Mouse (Mus musculus) liver, embryonic 14.5 days (tissue): ENCODE results near the gene Pgam1. TPM values are rescaled to one million over a fixed set of nuclear protein-coding genes. Genes with fewer than 3 reads are reported as not detected.
"Not testable (repeated sequence)": the region's sequence is repeated elsewhere in the genome, so short reads cannot be mapped to it uniquely, and the experiment has no call there.

ENCODE experiments used
- ATAC-seq: fragments of 200-750 bp; cut with Nextera tagmentation; 2 replicates; pipeline ENCODE4 v1.8.0; 2017; ENCODE audit warnings: moderate number of reproducible peaks, mild to moderate bottlenecking, moderate library complexity; ENCODE audit not compliant: insufficient read depth
- DNase-seq, 3 experiments: peaks; one replicate each; pipeline ENCODE4 v3.0.0-alpha.2; 2012 to 2013; ENCODE audit warnings: low read depth in 3 of 3, low spot score in 3 of 3
- H3K27ac ChIP-seq: fragments of 300-500 bp; sonication (generic); 2 replicates; pipeline ENCODE4 v1.5.1; 2014; ENCODE audit warnings: moderate library complexity, mild to moderate bottlenecking, control low read depth, inconsistent platforms
- H3K27me3 ChIP-seq: fragments of 300-500 bp; sonication (generic); 2 replicates; pipeline ENCODE4 v1.6.1; 2014; ENCODE audit warnings: mild to moderate bottlenecking, low read length, moderate library complexity; ENCODE audit not compliant: control insufficient read depth, insufficient read depth
- H3K36me3 ChIP-seq: fragments of 300-500 bp; sonication (generic); replicated peaks from 2 replicates; pipeline ENCODE4 v1.6.1; 2014; ENCODE audit warnings: low read depth; ENCODE audit not compliant: control insufficient read depth, insufficient read depth
- H3K4me1 ChIP-seq, 2 experiments: fragments of 200-500 bp in 1 of 2; fragments of 300-500 bp in 1 of 2; sonication (generic) in 1 of 2; replicated peaks; 2 replicates each; pipeline ENCODE4 v1.6.1; 2012 to 2014; ENCODE audit warnings: antibody characterized with exemption in 1 of 2, inconsistent platforms in 1 of 2, low read length in 1 of 2; ENCODE audit not compliant: control insufficient read depth in 2 of 2, insufficient read depth in 2 of 2
- H3K4me2 ChIP-seq: fragments of 300-500 bp; sonication (generic); 2 replicates; pipeline ENCODE4 v1.6.1; 2014; ENCODE audit warnings: low read depth, mild to moderate bottlenecking, control low read depth, moderate library complexity
- H3K4me3 ChIP-seq, 2 experiments: fragments of 200-500 bp in 1 of 2; fragments of 300-500 bp in 1 of 2; sonication (generic) in 1 of 2; 2 replicates each; pipeline ENCODE4 v1.5.1; 2012 to 2014; ENCODE audit warnings: low read depth in 2 of 2, low read length in 2 of 2, mild to moderate bottlenecking in 2 of 2, control low read depth in 1 of 2, inconsistent platforms in 1 of 2, moderate library complexity in 1 of 2; ENCODE audit not compliant: insufficient read depth in 1 of 2
- H3K9ac ChIP-seq: fragments of 300-500 bp; sonication (generic); replicated peaks from 2 replicates; pipeline ENCODE4 v1.6.1; 2014; ENCODE audit warnings: mild to moderate bottlenecking, control low read depth, moderate library complexity
- H3K9me3 ChIP-seq: fragments of 300-500 bp; sonication (generic); 2 replicates; pipeline ENCODE4 v1.6.1; 2016; ENCODE audit warnings: low read length, mixed read lengths; ENCODE audit not compliant: control insufficient read depth
- CTCF ChIP-seq: IDR thresholded peaks from 2 replicates; pipeline ENCODE4 v1.5.1; 2016; ENCODE audit warnings: antibody characterized with exemption, low read depth, control low read depth
- EP300 ChIP-seq: IDR thresholded peaks from 2 replicates; pipeline ENCODE4 v1.6.1; 2016; ENCODE audit warnings: antibody characterized with exemption, low read depth
- WGBS: fragments of 180-500 bp; shearing (Covaris S2); extraction: QIAGEN DNeasy Blood & Tissue Kit; methylation state at CpG from one replicate; pipeline ENCODE4 v1.1.7; 2014; ENCODE audit not compliant: insufficient replicate concordance; 5-methylcytosine and 5-hydroxymethylcytosine counted together
- polyA plus RNA-seq, 2 experiments: library from polyadenylated mRNA; depleted of rRNA in 1 of 2; stranded (reverse) in 1 of 2; unstranded in 1 of 2; fragments of >200 nt; fragmentation: Nextera tagmentation in 1 of 2; extraction: Ambion mirVana in 1 of 2; gene quantifications; 2 replicates each; pipeline versions ENCODE4 v1.2.1 to v1.2.3; 2012 to 2014

The Pgam1 gene
- polyA plus RNA-seq (2012; rRNA removed) = 100.0 and 123 TPM in 2 replicates
- polyA plus RNA-seq (2014; fragmentation: Nextera tagmentation; extraction: Ambion mirVana) = 172 and 190 TPM in 2 replicates

DNA sequence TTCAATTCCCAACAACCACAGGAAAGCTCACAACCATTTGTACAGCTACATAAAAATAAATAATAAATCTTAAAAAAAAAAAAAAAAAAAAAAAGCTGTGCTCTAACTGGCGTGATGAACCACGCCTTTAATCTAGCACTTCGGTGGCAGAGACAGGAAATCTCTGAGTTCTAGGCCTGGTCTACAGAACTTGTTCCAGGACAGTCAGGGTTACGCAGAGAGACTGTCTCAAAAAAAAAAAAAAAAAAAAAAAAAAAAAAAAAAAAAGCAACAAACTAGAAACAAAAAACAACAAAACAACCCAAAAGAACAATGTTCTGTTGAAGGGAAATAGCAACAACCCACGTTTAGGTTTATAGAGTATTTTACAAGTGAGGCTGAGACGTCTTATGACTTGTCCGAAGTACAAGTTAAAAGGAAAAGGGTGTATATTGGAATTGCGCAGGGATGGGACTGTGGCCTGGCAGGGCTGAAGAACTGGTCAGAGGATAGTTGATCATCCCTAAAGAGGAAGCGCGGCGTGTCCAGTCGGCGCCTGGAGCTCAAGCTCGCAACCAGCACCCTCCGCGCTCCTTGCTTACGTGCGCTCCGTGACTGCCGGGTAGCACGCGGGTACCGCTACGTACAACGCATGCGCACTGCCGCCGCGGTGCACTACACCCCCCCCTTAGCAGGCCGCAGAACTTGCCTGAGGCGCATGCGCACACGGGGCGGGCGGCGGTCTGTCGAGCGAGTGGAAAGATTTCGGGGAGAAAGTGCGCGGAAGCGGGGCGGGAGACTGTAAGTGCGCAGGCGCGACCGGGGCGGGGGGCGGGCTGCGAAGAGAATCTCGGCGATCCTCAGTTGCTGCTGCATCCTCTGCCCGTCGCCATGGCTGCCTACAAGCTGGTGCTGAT lies at the start of gene Pgam1:
Gene Pgam1 (plus strand): TSS at position 746 of the 896 bp plus-strand sequence.
- DNase-seq = peak; percentile 96 to 98 (median 97)
- 3% methylated on average over 52 of the region's 54 CpGs for WGBS
- Histone ChIP-seq H3K27ac (peak within 1 kb of the TSS; percentile 85), H3K4me1 (peaks cover 23 to 32% of the 10 kb centered on the region in 2 experiments), H3K4me2 (peak within 1 kb of the TSS; percentile 87), H3K4me3 (peak within 1 kb of the TSS; percentile 73 to 79), H3K27me3 (no peaks in the 10 kb centered on the region), H3K9me3 (no peaks in the 10 kb centered on the region), H3K36me3 (peaks cover 6% of the 10 kb centered on the region), H3K9ac (peak within 1 kb of the TSS; percentile 84)
- TF ChIP-seq EP300 (peak; percentile 88), CTCF (no peak)
- peak; percentile 87 for ATAC-seq

DNA sequence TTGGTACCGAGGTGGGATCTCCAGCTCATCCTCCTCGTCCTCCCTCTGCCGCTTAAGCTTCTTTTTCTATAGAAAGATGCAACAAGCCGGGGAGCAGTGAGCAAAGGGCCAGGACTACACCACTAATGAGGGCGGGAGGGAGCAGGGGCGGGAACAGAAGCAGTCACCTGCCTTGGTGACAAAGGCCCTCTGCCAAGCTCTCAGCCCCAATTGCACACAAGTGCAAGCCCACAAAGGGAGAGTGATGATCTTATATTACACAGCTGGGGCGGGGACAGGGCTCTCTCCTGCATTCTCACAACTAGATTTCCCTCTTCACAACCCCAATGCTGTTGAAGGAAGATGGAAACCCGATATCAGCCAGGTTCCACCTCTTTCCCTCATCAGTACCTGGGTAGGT lies 45.0 kb upstream of the Pgam1 start:
- 83% methylated on average over 8 of the region's 8 CpGs for WGBS
- no peak for TF ChIP-seq EP300
- TF ChIP-seq CTCF = no peak
- H3K27me3 ChIP-seq = no peaks in the 10 kb centered on the region

DNA sequence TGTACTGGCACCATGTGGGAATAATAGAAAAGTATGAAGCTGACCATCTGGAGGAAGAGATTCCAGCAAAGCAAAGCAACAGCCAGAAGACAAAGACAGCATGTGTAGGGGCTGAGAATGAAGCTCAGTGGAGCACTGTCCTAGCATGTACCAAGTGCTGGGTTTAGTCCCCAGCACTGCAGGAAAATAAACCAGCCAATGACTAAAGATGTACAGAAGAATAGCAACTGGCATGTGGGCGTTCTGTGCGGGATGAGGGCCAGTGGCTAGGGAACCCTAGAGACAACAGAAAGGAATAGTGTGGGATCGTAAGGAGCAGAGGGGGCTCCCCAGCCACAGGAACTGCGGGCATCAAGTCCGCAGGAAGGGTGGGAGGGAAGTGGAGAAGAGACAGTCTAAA lies 42.4 kb upstream of the Pgam1 start:
- TF ChIP-seq EP300 (no peak), CTCF (no peak)
- Histone ChIP-seq H3K27ac (no peak overlapping the region), H3K4me2 (no peak overlapping the region), H3K36me3 (peaks cover 21% of the 10 kb centered on the region), H3K4me1 (no peaks in the 10 kb centered on the region), H3K4me3 (no peak overlapping the region), H3K27me3 (no peaks in the 10 kb centered on the region), H3K9ac (no peak overlapping the region), H3K9me3 (no peaks in the 10 kb centered on the region)
- 80% methylated on average over 5 of the region's 5 CpGs for WGBS
- no peak for DNase-seq
- no peak for ATAC-seq

More for the DNA sequence above, 45.0 kb upstream of the Pgam1 start:
- DNase-seq = no peak
- peaks cover 27% of the 10 kb centered on the region for H3K36me3 ChIP-seq
- no peak overlapping the region for H3K9ac ChIP-seq
- no peaks in the 10 kb centered on the region for H3K4me1 ChIP-seq
- H3K9me3 ChIP-seq = no peaks in the 10 kb centered on the region
- H3K4me3 ChIP-seq = no peak overlapping the region
- H3K27ac ChIP-seq = no peak overlapping the region
- ATAC-seq = no peak
- no peak overlapping the region for H3K4me2 ChIP-seq

DNA sequence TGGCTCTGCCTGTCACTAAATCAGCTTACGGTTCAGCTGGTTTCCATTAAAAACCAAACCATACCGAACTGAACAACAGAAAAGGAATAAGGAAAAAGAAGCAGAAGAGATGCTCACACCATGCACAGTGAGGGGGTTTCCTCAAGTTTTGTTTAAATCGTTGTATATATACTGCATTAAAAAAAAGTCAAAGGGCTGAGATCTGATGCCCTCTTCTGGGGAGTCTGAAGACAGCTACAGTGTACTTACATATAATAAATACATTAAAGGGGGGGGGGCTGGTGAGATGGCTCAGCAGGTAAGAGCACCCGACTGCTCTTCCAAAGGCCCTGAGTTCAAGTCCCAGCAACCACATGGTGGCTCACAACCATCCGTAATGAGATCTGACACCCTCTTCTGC lies 41.8 kb upstream of the Pgam1 start:
- peaks cover 19% of the 10 kb centered on the region for H3K36me3 ChIP-seq
- ATAC-seq, H3K4me1 ChIP-seq, H3K27ac ChIP-seq, H3K4me3 ChIP-seq, H3K9me3 ChIP-seq, H3K9ac ChIP-seq, H3K4me2 ChIP-seq, H3K27me3 ChIP-seq, DNase-seq: not testable (repeated sequence)
- 80% methylated on average over 5 of the region's 5 CpGs for WGBS

DNA sequence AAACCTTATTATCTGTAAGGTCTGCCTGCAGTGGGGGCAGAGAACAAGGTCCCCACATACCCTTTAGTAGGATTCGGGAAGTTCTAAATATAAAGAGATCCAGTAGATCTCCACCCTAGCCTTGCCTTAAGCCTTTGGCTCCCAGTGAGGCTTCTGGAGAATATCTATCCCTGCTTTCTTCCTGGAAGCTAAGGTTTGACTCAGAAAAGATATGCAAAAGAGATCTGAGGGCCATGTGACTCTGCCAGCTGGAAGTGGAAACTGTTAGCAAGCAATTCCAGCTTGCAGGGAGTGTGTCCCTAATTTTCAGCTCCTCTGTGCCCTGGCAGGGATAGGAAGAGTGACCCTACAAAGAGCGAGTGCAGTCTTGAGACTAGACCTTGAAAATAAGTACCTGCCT lies 39.4 kb upstream of the Pgam1 start:
- TF ChIP-seq CTCF (no peak), EP300 (no peak)
- H3K9me3 ChIP-seq = no peaks in the 10 kb centered on the region
- H3K4me2 ChIP-seq = no peak overlapping the region
- H3K4me1 ChIP-seq = no peaks in the 10 kb centered on the region
- DNase-seq (no peak), ATAC-seq (no peak)
- 66% methylated on average over 2 of the region's 2 CpGs for WGBS
- H3K36me3 ChIP-seq = peaks cover 20% of the 10 kb centered on the region
- H3K9ac ChIP-seq = no peak overlapping the region
- H3K27ac ChIP-seq = no peak overlapping the region
- H3K27me3 ChIP-seq = no peaks in the 10 kb centered on the region
- no peak overlapping the region for H3K4me3 ChIP-seq
